Mouse (Mus musculus) spleen, adult 2 months (tissue): ENCODE measurements around the gene L3mbtl1.

ENCODE experiments used
- CTCF ChIP-seq: fragments of 200-500 bp; IDR thresholded peaks from 2 replicates; pipeline ENCODE4 v1.5.1; 2011; ENCODE audit warnings: mild to moderate bottlenecking, inconsistent platforms; ENCODE audit not compliant: insufficient read depth, insufficient read length, insufficient replicate concordance; ENCODE audit errors: extremely low read depth
- POLR2A ChIP-seq: fragments of 200-500 bp; IDR thresholded peaks from 2 replicates; pipeline ENCODE4 v1.6.1; 2011; ENCODE audit warnings: low read depth, low read length, inconsistent platforms

DNA sequence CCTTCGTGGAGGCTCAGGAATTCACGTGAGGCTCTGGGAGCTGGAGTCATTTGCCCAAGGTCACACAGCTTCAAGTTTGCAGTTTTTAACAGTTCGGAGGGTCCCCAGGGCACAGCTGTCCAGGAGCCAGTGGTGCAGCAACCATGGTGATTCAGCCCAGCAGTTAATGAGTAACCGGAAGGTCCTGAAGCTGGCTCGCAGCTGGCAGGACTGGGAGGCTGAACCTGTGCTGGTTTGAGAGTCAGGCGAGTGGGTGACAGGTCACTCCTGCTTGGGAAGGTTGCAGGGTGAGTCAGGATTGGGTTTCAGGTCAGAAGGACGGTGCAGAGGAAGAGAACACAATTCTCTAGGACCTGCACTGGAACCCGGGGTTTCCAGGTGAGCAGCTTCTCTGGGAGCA is 43.9 kb downstream of the L3mbtl1 start, which contains the start of gene Sgk2:
- TF ChIP-seq POLR2A: no peak
- no peak for TF ChIP-seq CTCF
